Mouse (Mus musculus) layer of hippocampus, adult 18-20 months (tissue): ENCODE results near the gene Dda1. TPM values are rescaled to one million over a fixed set of nuclear protein-coding genes. Genes with fewer than 3 reads are reported as not detected.

Experiments
- total RNA-seq, 2 experiments: library from RNA; stranded (reverse); gene quantifications; 2 replicates each; pipeline ENCODE4 v1.2.3; 2021

Dda1 gene
- total RNA-seq, 2 experiments from 2014 or later: 82.5 to 91.6 TPM

Other genes with a start within 250 kb of the Dda1 start
- gene Myo9b, start 196.5 kb upstream of the Dda1 start, total RNA-seq: 10 to 100 TPM; 29.1 to 32.8 TPM
- gene Haus8, start 196.3 kb upstream of the Dda1 start, total RNA-seq: 10 to 100 TPM; 10.8 to 12.7 TPM
- 100 to 1,000 TPM; 111 to 127 TPM for gene Use1, start 102.4 kb upstream of the Dda1 start, total RNA-seq
- gene Ocel1, start 97.9 kb upstream of the Dda1 start, total RNA-seq: 10 to 100 TPM; 14.3 to 17.9 TPM
- gene Nr2f6, start 87.2 kb upstream of the Dda1 start, total RNA-seq: 10 to 100 TPM; 44.6 to 46.5 TPM
- gene Ushbp1, start 73.4 kb upstream of the Dda1 start, total RNA-seq: 1 to 10 TPM; 3.3 TPM
- 100 to 1,000 TPM in 1 of 2 experiments, 10 to 100 TPM in 1; 94.1 to 103 TPM for gene Babam1, start 72.3 kb upstream of the Dda1 start, total RNA-seq
- gene Ankle1, start 63.2 kb upstream of the Dda1 start, total RNA-seq: under 1 TPM; 0.22 to 0.25 TPM
- 100 to 1,000 TPM; 287 to 312 TPM for gene Abhd8, start 5.5 kb upstream of the Dda1 start, total RNA-seq
- 10 to 100 TPM; 48.1 to 48.9 TPM for gene Mrpl34, start 4.2 kb upstream of the Dda1 start, total RNA-seq
- 10 to 100 TPM; 48.4 to 49.2 TPM for gene Ano8, start 16.8 kb downstream of the Dda1 start, total RNA-seq
- 10 to 100 TPM; 30.4 to 36.1 TPM for gene Gtpbp3, start 18.9 kb downstream of the Dda1 start, total RNA-seq
- 1 to 10 TPM; 7.4 to 7.9 TPM for gene Plvap, start 42.6 kb downstream of the Dda1 start, total RNA-seq
- not detected for gene Ccdc194, start 56.5 kb downstream of the Dda1 start, total RNA-seq
- gene Bst2, start 68.3 kb downstream of the Dda1 start, total RNA-seq: 1 to 10 TPM; 3.8 to 5.4 TPM
- 10 to 100 TPM; 29.9 to 37.9 TPM for gene Mvb12a, start 73.7 kb downstream of the Dda1 start, total RNA-seq
- under 1 TPM in 1 of 2 experiments, not detected in 1; 0.20 TPM for gene Tmem221, start 89.7 kb downstream of the Dda1 start, total RNA-seq
- under 1 TPM; 0.12 to 0.15 TPM for gene Nxnl1, start 97.4 kb downstream of the Dda1 start, total RNA-seq
- 100 to 1,000 TPM; 105 to 126 TPM for gene Slc27a1, start 99.7 kb downstream of the Dda1 start, total RNA-seq
- 10 to 100 TPM; 32.0 to 33.1 TPM for gene Pgls, start 123.0 kb downstream of the Dda1 start, total RNA-seq
- 1 to 10 TPM; 2.5 to 3.1 TPM for gene Fam129c, start 128.4 kb downstream of the Dda1 start, total RNA-seq
- 10 to 100 TPM; 53.7 to 54.1 TPM for gene Colgalt1, start 141.8 kb downstream of the Dda1 start, total RNA-seq
- gene Unc13a, start 202.6 kb downstream of the Dda1 start, total RNA-seq: 100 to 1,000 TPM; 226 to 246 TPM
- 1 to 10 TPM; 3.7 to 4.4 TPM for gene Jak3, start 207.1 kb downstream of the Dda1 start, total RNA-seq
- gene Insl3, start 220.0 kb downstream of the Dda1 start, total RNA-seq: 1 to 10 TPM; 1.7 to 1.8 TPM
- under 1 TPM; 0.33 to 0.59 TPM for gene B3gnt3, start 232.6 kb downstream of the Dda1 start, total RNA-seq